Mouse (Mus musculus): Measurements from ENCODE around the gene Gm3468.
"Not testable (repeated sequence)": the region's sequence is repeated elsewhere in the genome, so short reads cannot be mapped to it uniquely, and the experiment has no call there.

The Gm3468 gene

GRCm38 (mm10) chr14:6108272-6108925 lies at the start of gene Gm3468:
Gm3468 (minus strand) TSS chr14:6108665.
- peak in 1 of 2 experiments; percentile 24 for DNase-seq (ENCODE audit: low spot score in 2 of 2)

- not testable (repeated sequence) for DNase-seq (ENCODE audit: low spot score in 2 of 2)
These were observed 17.2 kb upstream of the Gm3468 start, which contains the start of gene Gm3476 for GRCm38 (mm10) chr14:6125707-6126106. Gm3476 (minus strand) TSS chr14:6125807.

GRCm38 (mm10) chr14:6107500-6107899 lies 965 bp downstream of the Gm3468 start:
- not testable (repeated sequence) for DNase-seq (ENCODE audit: low spot score in 2 of 2)

GRCm38 (mm10) chr14:6093842-6094241 lies 14.6 kb downstream of the Gm3468 start, which contains the start of gene Gm8206:
Gm8206 (minus strand) TSS chr14:6093942.
- not testable (repeated sequence) for DNase-seq (ENCODE audit: low spot score in 2 of 2)

GRCm38 (mm10) chr14:6058167-6058566 lies 50.3 kb downstream of the Gm3468 start, which contains the start of gene Gm6337:
Gm6337 (minus strand) TSS chr14:6058267.
- DNase-seq (ENCODE audit: low spot score in 2 of 2): not testable (repeated sequence)
